Mouse (Mus musculus): ENCODE results near the gene Myoz1. TPM values are rescaled to one million over a fixed set of nuclear protein-coding genes. Genes with fewer than 3 reads are reported as not detected.

Myoz1 gene
- polyA plus RNA-seq, 1 experiment from 2014 or later: 0.24 TPM

DNA sequence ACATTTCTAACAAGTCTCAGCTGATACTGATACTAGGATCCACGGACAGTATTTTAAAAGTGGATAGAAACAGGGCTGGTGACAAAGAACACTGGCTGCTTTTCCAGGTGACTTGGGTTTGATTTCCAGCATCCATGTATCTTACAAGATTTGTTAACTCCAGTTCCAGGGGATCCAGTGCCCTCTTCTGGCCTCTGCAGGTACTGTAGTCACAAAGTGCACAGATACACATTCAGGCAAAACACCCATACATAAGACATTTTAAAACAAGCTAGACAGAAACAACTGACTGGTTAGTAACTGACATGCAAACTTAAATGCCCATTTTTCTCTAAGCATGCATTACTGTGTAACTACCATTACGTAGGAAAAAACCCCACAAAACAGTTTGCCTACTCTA is 16.6 kb upstream of the Myoz1 start:
- ATAC-seq (ENCODE audit: insufficient read depth): no peak
- peak; percentile 69 for DNase-seq
- no peak overlapping the region for H3K9ac ChIP-seq
- TF ChIP-seq CTCF (IDR thresholded peaks at IDR 0.05; ENCODE audit: low read depth): peak; percentile 56
- H3K27me3 ChIP-seq (ENCODE audit: insufficient read depth, low read length): no peaks in the 10 kb centered on the region
- H3K36me3 ChIP-seq (ENCODE audit: insufficient read depth): peaks cover 26% of the 10 kb centered on the region
- H3K4me3 ChIP-seq (ENCODE audit: low read depth, low read length): no peak overlapping the region
- WGBS: 93% methylated on average over 2 of the region's 2 CpGs
- H3K4me1 ChIP-seq (ENCODE audit: insufficient read depth): peaks cover 8% of the 10 kb centered on the region; the same call in 1 of the 2 replicates
- H3K27ac ChIP-seq (ENCODE audit: low read depth): no peak overlapping the region
- H3K9me3 ChIP-seq (ENCODE audit: low read depth, low read length): no peaks in the 10 kb centered on the region
- peak overlapping the region; percentile 68 for H3K4me2 ChIP-seq

GRCm38 (mm10) chr14:20668154-20668810 is 11.9 kb upstream of the Myoz1 start, which contains the start of gene Synpo2l:
Synpo2l (minus strand) TSS chr14:20668354.
- Histone ChIP-seq H3K27me3 (ENCODE audit: insufficient read depth, low read length) (no peaks in the 10 kb centered on the region), H3K9ac (no peak within 1 kb of the TSS), H3K4me1 (ENCODE audit: insufficient read depth) (0 out of 2 replicates have a peak, but pooled peaks cover 5% of the 10 kb centered on the region), H3K36me3 (ENCODE audit: insufficient read depth) (no peaks in the 10 kb centered on the region), H3K4me2 (no peak within 1 kb of the TSS), H3K27ac (ENCODE audit: low read depth) (no peak within 1 kb of the TSS), H3K9me3 (ENCODE audit: low read depth, low read length) (no peaks in the 10 kb centered on the region), H3K4me3 (ENCODE audit: low read depth, low read length) (no peak within 1 kb of the TSS)
- TF ChIP-seq CTCF (IDR thresholded peaks at IDR 0.05; ENCODE audit: low read depth): no peak
- WGBS: 77% methylated on average over 8 of the region's 8 CpGs
- no peak for DNase-seq
- no peak for ATAC-seq (ENCODE audit: insufficient read depth)

DNA sequence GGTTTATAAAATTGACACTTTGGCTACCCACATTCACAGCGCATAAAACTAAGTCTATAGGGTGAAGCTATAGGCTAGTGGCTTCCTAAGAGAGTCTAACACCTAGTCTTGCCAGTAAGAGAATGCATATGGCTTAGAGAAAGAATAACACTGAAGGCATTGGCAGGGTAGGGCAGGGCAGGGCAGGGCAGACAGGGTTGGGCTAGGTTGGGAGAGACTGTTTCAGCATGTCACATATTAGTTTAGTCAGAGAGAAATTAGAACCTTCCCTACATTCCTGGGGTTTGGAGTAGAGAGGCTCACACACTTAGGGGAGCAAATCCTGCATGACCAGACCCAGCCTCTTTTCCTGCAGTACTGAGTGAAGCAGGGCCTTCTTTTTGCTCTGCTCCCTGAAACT is 11.1 kb upstream of the Myoz1 start:
- Histone ChIP-seq H3K9ac (no peak overlapping the region), H3K4me2 (no peak overlapping the region), H3K36me3 (ENCODE audit: insufficient read depth) (no peaks in the 10 kb centered on the region), H3K9me3 (ENCODE audit: low read depth, low read length) (no peaks in the 10 kb centered on the region), H3K27me3 (ENCODE audit: insufficient read depth, low read length) (no peaks in the 10 kb centered on the region), H3K4me3 (ENCODE audit: low read depth, low read length) (no peak overlapping the region), H3K27ac (ENCODE audit: low read depth) (no peak overlapping the region), H3K4me1 (ENCODE audit: insufficient read depth) (0 out of 2 replicates have a peak, but pooled peaks cover 5% of the 10 kb centered on the region)
- 59% methylated on average over 1 of the region's 1 CpGs for WGBS
- TF ChIP-seq CTCF (IDR thresholded peaks at IDR 0.05; ENCODE audit: low read depth): no peak
- ATAC-seq (ENCODE audit: insufficient read depth) (no peak), DNase-seq (no peak)

- peak overlapping the region; percentile 2; the same call in 1 of the 2 replicates for H3K27ac ChIP-seq (ENCODE audit: low read depth)
- H3K36me3 ChIP-seq (ENCODE audit: insufficient read depth): no peaks in the 10 kb centered on the region
- 0 out of 2 replicates have a peak, but pooled peaks cover 8% of the 10 kb centered on the region for H3K4me1 ChIP-seq (ENCODE audit: insufficient read depth)
- TF ChIP-seq CTCF (IDR thresholded peaks at IDR 0.05; ENCODE audit: low read depth): no peak
- no peaks in the 10 kb centered on the region for H3K9me3 ChIP-seq (ENCODE audit: low read depth, low read length)
- DNase-seq: no peak
- no peaks in the 10 kb centered on the region for H3K27me3 ChIP-seq (ENCODE audit: insufficient read depth, low read length)
- peak overlapping the region; percentile 17; the same call in 1 of the 2 replicates for H3K9ac ChIP-seq
- 40% methylated on average over 3 of the region's 3 CpGs for whole genome bisulfite sequencing
- no peak overlapping the region for H3K4me2 ChIP-seq
- ATAC-seq (ENCODE audit: insufficient read depth): no peak
- no peak overlapping the region; the same call in 1 of the 2 replicates for H3K4me3 ChIP-seq (ENCODE audit: low read depth, low read length)
Measured at GRCm38 (mm10) chr14:20664436-20664835, 8.1 kb upstream of the Myoz1 start.

DNA sequence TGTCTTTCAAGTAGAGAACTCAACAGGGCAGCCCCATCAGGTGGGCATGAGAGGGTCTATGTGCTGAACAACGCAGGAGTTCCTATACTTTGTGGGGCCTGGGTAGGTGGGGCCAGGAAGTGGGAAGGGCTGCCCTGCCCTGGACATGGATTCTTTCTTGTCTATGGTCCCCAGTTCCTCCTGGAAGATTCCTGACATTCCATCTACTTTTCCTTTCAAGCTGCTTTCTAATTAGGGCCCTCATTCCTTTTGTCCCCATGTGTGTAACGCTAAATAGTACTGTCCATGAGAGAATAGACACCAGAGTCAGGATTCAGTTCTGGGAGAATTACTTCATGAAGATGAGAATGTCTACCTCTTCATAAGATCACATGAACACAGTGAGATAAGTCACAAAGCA is 7.3 kb upstream of the Myoz1 start:
- Histone ChIP-seq H3K27ac (ENCODE audit: low read depth) (peak overlapping the region; percentile 36; the same call in 1 of the 2 replicates), H3K4me1 (ENCODE audit: insufficient read depth) (0 out of 2 replicates have a peak, but pooled peaks cover 8% of the 10 kb centered on the region), H3K9me3 (ENCODE audit: low read depth, low read length) (no peaks in the 10 kb centered on the region), H3K27me3 (ENCODE audit: insufficient read depth, low read length) (no peaks in the 10 kb centered on the region), H3K4me3 (ENCODE audit: low read depth, low read length) (no peak overlapping the region), H3K36me3 (ENCODE audit: insufficient read depth) (no peaks in the 10 kb centered on the region), H3K9ac (no peak overlapping the region), H3K4me2 (0 out of 2 replicates have a peak overlapping the region, but pooled peaks have one; percentile 12)
- WGBS: 57% methylated on average over 2 of the region's 2 CpGs
- no peak for ATAC-seq (ENCODE audit: insufficient read depth)
- TF ChIP-seq CTCF (IDR thresholded peaks at IDR 0.05; ENCODE audit: low read depth): no peak
- no peak for DNase-seq

GRCm38 (mm10) chr14:20662740-20663139 is 6.4 kb upstream of the Myoz1 start:
- ATAC-seq (ENCODE audit: insufficient read depth): no peak
- Histone ChIP-seq H3K27ac (ENCODE audit: low read depth) (no peak overlapping the region; the same call in 1 of the 2 replicates), H3K4me3 (ENCODE audit: low read depth, low read length) (no peak overlapping the region), H3K9me3 (ENCODE audit: low read depth, low read length) (no peaks in the 10 kb centered on the region), H3K27me3 (ENCODE audit: insufficient read depth, low read length) (no peaks in the 10 kb centered on the region), H3K4me2 (no peak overlapping the region), H3K9ac (peak overlapping the region; percentile 4; the same call in 1 of the 2 replicates), H3K36me3 (ENCODE audit: insufficient read depth) (no peaks in the 10 kb centered on the region), H3K4me1 (ENCODE audit: insufficient read depth) (0 out of 2 replicates have a peak, but pooled peaks cover 8% of the 10 kb centered on the region)
- WGBS: 67% methylated on average over 3 of the region's 3 CpGs
- DNase-seq: no peak
- no peak for TF ChIP-seq CTCF (IDR thresholded peaks at IDR 0.05; ENCODE audit: low read depth)

GRCm38 (mm10) chr14:20661661-20662331 is 5.5 kb upstream of the Myoz1 start:
- WGBS: 8% methylated on average over 19 of the region's 19 CpGs
- Histone ChIP-seq H3K4me3 (ENCODE audit: low read depth, low read length) (peak overlapping the region; percentile 63), H3K4me1 (ENCODE audit: insufficient read depth) (0 out of 2 replicates have a peak, but pooled peaks cover 8% of the 10 kb centered on the region), H3K9me3 (ENCODE audit: low read depth, low read length) (no peaks in the 10 kb centered on the region), H3K9ac (peak overlapping the region; percentile 70), H3K36me3 (ENCODE audit: insufficient read depth) (no peaks in the 10 kb centered on the region), H3K27me3 (ENCODE audit: insufficient read depth, low read length) (no peaks in the 10 kb centered on the region), H3K27ac (ENCODE audit: low read depth) (peak overlapping the region; percentile 89), H3K4me2 (peak overlapping the region; percentile 94)
- ATAC-seq (ENCODE audit: insufficient read depth) (peak; percentile 25), DNase-seq (peak; percentile 25)
- no peak for TF ChIP-seq CTCF (IDR thresholded peaks at IDR 0.05; ENCODE audit: low read depth)

Measured in lung, embryonic 14.5 days (tissue).